Mouse (Mus musculus) limb, embryonic 13.5 days (tissue): ENCODE measurements around the gene Ubap1l. TPM values are rescaled to one million over a fixed set of nuclear protein-coding genes. Genes with fewer than 3 reads are reported as not detected.
A peak's percentile ranks its signal among the peaks of the same experiment; 100 is the strongest.

ENCODE experiments used
- ATAC-seq: fragments of 200-750 bp; cut with Nextera tagmentation; 2 replicates; pipeline ENCODE4 v1.8.0; 2017; ENCODE audit warnings: low read depth, moderate number of reproducible peaks, moderate TSS enrichment; ENCODE audit not compliant: low FRiP score
- H3K27ac ChIP-seq: fragments of 300-500 bp; sonication (generic); 2 replicates; pipeline ENCODE4 v1.5.1; 2015; ENCODE audit warnings: inconsistent platforms, mild to moderate bottlenecking, moderate library complexity
- H3K27me3 ChIP-seq: fragments of 300-500 bp; sonication (generic); 2 replicates; pipeline ENCODE4 v1.6.1; 2015; ENCODE audit warnings: mild to moderate bottlenecking, inconsistent platforms
- H3K36me3 ChIP-seq: fragments of 300-500 bp; sonication (generic); 2 replicates; pipeline ENCODE4 v1.6.1; 2015; ENCODE audit warnings: inconsistent platforms, mild to moderate bottlenecking, moderate library complexity
- H3K4me1 ChIP-seq: fragments of 300-500 bp; sonication (generic); 2 replicates; pipeline ENCODE4 v1.6.1; 2015; ENCODE audit warnings: inconsistent platforms
- H3K4me2 ChIP-seq: fragments of 300-500 bp; sonication (generic); replicated peaks from 2 replicates; pipeline ENCODE4 v1.6.1; 2015; ENCODE audit warnings: inconsistent platforms, mild to moderate bottlenecking, moderate library complexity
- H3K4me3 ChIP-seq: fragments of 300-500 bp; sonication (generic); 2 replicates; pipeline ENCODE4 v1.5.1; 2015; ENCODE audit warnings: moderate library complexity, mild to moderate bottlenecking, inconsistent platforms
- H3K9ac ChIP-seq: fragments of 300-500 bp; sonication (generic); 2 replicates; pipeline ENCODE4 v1.6.1; 2015; ENCODE audit warnings: mild to moderate bottlenecking, inconsistent platforms
- H3K9me3 ChIP-seq: fragments of 300-500 bp; sonication (generic); 2 replicates; pipeline ENCODE4 v1.6.1; 2016; ENCODE audit warnings: inconsistent platforms
- WGBS: fragments of 180-500 bp; shearing (Covaris S2); methylation state at CpG from one replicate; pipeline ENCODE4 v1.1.7; 2015; 5-methylcytosine and 5-hydroxymethylcytosine counted together
- polyA plus RNA-seq: library from polyadenylated mRNA; unstranded; fragments of >200 nt; fragmentation: Nextera tagmentation; extraction: Ambion mirVana; gene quantifications from 2 replicates; pipeline ENCODE4 v1.2.1, GENCODE M21; 2015

The Ubap1l gene
- polyA plus RNA-seq, 1 experiment from 2014 or later = 0.42 TPM

DNA sequence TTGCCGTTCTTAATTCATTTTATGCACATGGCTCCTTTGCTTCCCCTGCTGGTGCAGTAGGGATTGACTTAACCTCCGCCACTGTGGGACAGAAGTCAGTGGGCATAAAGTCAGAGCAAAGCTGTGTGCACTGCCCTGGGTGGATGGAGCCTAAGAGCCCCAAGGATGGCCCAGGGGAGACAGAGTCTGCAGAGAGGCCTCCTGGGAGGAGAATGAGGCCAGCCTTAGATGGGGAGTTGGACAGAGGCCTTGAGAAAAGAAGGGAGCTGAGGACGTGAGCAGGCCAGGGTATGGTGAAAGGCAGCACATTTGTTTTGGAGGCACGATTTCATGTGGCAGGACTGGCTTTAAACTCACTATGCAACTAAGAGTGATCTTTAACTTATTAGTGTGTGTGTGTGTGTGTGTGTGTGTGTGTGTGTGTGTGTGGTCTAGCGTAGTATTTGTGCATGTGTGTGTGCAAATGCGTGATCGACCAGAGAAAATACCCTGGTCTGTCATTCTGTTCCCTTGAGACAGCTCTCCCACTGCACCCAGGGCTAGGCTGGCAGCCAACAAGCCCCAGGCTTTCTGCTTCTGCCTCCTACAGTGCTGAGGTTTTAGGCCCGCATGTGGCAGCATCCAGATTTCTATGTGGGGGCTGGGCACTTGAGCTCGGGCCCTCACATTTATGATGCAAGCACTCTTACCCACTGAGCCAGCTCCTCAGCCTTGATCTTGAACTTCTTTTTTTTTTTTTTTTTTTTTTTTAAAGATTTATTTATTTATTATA lies 14.5 kb downstream of the Ubap1l start:
- Histone ChIP-seq H3K4me2 (no peak overlapping the region), H3K27me3 (no peaks in the 10 kb centered on the region), H3K4me3 (no peak overlapping the region), H3K27ac (no peak overlapping the region), H3K4me1 (no peaks in the 10 kb centered on the region), H3K9me3 (no peaks in the 10 kb centered on the region), H3K9ac (peak overlapping the region; percentile 31; the same call in 1 of the 2 replicates), H3K36me3 (peaks cover 24% of the 10 kb centered on the region)
- ATAC-seq = no peak
- WGBS = 72% methylated on average over 8 of the region's 9 CpGs

- 74% methylated on average over 4 of the region's 4 CpGs for WGBS
- Histone ChIP-seq H3K4me1 (no peaks in the 10 kb centered on the region), H3K9me3 (no peaks in the 10 kb centered on the region), H3K27ac (no peak overlapping the region), H3K4me2 (no peak overlapping the region), H3K9ac (no peak overlapping the region), H3K36me3 (peaks cover 12% of the 10 kb centered on the region; the same call in 1 of the 2 replicates), H3K27me3 (no peaks in the 10 kb centered on the region), H3K4me3 (no peak overlapping the region)
- ATAC-seq = no peak
These were observed 20.3 kb downstream of the Ubap1l start for GRCm38 (mm10) chr9:65381017-65381590.

DNA sequence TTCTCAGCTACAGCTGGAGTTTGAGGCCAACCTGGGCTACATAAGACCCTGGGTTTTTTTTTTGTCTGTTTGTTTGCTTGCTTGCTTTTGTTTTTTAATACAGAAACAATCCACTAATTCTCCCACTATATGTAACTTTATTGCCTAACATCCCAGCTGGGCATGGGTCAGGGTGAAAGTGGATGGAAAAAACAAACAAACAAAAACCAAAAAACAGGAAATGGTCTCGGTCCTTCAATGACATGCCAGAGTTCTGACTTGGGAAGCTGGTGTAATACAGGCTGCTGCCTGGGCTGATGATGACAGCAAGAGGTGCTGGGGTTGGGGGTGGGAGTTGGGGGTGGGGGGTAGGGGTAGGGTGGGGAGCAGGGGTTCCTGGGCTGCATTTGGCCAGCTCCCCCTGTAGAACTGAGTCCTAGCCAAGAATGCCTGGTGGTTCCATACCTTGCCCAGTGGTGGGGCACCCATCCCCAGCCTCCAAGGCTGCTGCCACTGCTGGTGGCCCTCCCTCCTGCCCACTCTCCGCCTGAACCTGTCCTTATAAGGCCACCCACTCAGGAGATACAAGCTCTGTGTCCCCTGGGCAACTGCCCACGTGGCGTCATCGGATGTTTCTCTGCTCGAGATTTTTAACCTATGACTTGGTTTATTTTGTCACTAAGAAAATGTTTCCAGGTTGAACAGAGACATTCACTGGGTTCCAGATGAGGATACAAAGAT lies 21.4 kb downstream of the Ubap1l start:
- ATAC-seq = no peak
- Histone ChIP-seq H3K36me3 (peaks cover 8% of the 10 kb centered on the region; the same call in 1 of the 2 replicates), H3K4me1 (no peaks in the 10 kb centered on the region), H3K27ac (no peak overlapping the region), H3K4me3 (no peak overlapping the region), H3K9ac (no peak overlapping the region), H3K9me3 (no peaks in the 10 kb centered on the region), H3K4me2 (no peak overlapping the region), H3K27me3 (no peaks in the 10 kb centered on the region)
- 72% methylated on average over 6 of the region's 6 CpGs for WGBS

GRCm38 (mm10) chr9:65382751-65383097 lies 21.9 kb downstream of the Ubap1l start:
- Histone ChIP-seq H3K4me3 (no peak overlapping the region), H3K27ac (no peak overlapping the region), H3K4me1 (no peaks in the 10 kb centered on the region), H3K9ac (no peak overlapping the region), H3K9me3 (no peaks in the 10 kb centered on the region), H3K36me3 (peaks cover 3% of the 10 kb centered on the region; the same call in 1 of the 2 replicates), H3K4me2 (no peak overlapping the region), H3K27me3 (no peaks in the 10 kb centered on the region)
- WGBS = 58% methylated on average over 3 of the region's 3 CpGs
- no peak for ATAC-seq

DNA sequence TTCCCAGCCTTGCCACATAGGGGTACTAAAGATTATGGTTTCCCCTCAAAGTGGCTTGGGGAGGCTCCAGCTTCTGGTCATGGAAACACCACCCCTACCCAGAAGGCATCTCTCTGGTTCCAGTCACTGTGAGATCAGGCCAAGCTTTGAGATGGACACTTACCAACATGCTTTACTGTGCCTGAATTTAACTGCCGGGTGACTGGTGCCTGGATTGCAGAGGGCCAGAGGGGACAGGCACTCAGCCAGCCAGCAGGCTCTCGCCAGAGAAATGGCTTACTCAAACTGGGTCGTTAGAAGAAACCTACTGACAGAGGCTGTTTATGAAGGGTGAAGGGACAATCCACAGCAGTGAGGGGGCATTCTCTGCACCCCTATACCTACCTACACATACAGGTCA lies 23.4 kb downstream of the Ubap1l start:
- Histone ChIP-seq H3K4me1 (no peaks in the 10 kb centered on the region), H3K9me3 (no peaks in the 10 kb centered on the region), H3K27ac (no peak overlapping the region), H3K9ac (no peak overlapping the region), H3K4me2 (no peak overlapping the region), H3K27me3 (peaks cover 12% of the 10 kb centered on the region), H3K4me3 (no peak overlapping the region), H3K36me3 (no peaks in the 10 kb centered on the region)
- WGBS = 19% methylated on average over 3 of the region's 3 CpGs
- ATAC-seq = no peak

DNA sequence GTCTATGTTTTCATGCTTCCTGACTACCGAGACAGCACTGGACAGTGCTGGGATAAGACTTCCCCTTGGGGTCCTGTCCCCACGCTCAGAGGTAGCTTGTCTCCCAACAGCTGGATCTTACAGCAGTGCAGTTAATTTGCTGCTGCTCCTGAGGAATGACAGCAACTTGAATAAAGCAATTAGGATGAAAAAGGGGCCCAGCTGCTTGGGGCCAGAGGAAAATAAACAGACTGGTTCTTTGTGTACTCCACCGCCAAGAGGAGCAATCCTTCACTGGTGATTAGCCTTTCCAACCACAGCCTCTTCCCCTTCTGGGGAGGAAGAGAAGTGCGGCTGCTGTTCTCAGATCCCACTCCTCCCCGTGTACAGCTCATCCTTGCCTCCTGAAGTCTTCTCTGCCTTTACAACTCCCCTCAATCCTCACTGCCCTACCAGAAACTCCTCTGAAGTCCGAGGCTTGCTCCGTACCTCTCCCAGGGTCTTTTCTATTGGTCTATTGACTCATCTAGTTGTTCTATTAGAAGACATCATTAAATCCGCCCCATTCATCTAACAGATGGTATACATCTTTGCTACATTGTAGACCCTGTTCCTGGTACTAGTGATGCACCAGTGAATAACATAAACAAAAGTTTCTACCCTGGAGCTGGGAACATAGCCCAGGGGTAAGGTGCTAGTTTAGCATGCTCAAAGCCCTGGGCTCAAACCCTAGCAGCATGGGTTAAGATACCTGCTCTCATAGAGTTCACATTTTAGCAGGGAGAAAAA lies 25.7 kb downstream of the Ubap1l start:
- Histone ChIP-seq H3K4me3 (no peak overlapping the region), H3K36me3 (no peaks in the 10 kb centered on the region), H3K4me1 (peaks cover 8% of the 10 kb centered on the region), H3K9ac (no peak overlapping the region), H3K27me3 (peaks cover 35% of the 10 kb centered on the region), H3K4me2 (no peak overlapping the region), H3K9me3 (no peaks in the 10 kb centered on the region), H3K27ac (no peak overlapping the region)
- no peak for ATAC-seq
- WGBS = 14% methylated on average over 8 of the region's 8 CpGs

- H3K4me1 ChIP-seq = peaks cover 10% of the 10 kb centered on the region
- 18% methylated on average over 84 of the region's 96 CpGs for WGBS
- H3K4me3 ChIP-seq = peak overlapping the region; percentile 52
- no peaks in the 10 kb centered on the region for H3K9me3 ChIP-seq
- H3K27me3 ChIP-seq = peaks cover 55% of the 10 kb centered on the region
- ATAC-seq = peak; percentile 60; the same call in 1 of the 2 replicates
- peak overlapping the region; percentile 66 for H3K9ac ChIP-seq
- H3K36me3 ChIP-seq = no peaks in the 10 kb centered on the region
- H3K27ac ChIP-seq = no peak overlapping the region
- H3K4me2 ChIP-seq = peak overlapping the region; percentile 70
These were observed 30.1 kb downstream of the Ubap1l start for GRCm38 (mm10) chr9:65390752-65391612.

DNA sequence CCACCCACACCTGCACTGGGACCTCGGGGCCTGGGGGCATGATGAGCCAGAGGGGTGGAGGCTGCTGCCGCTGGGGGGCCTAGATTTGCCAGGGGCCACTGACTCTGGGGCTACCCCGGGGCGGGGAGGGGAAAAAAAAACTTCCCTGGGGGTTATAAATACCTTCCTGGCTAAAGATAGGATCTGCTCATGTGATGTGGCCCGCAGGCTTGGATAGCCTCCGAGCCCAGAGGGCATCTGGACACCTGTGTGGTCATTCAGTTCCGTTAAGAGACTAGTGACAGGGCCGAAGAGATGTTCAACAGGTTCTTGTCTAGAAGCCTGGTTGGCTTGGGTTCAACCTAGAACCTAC lies 30.7 kb downstream of the Ubap1l start, which contains the start of gene Kbtbd13:
Gene Kbtbd13, minus strand, starts transcription at position 40 of the 352 bp plus-strand sequence.
- no peaks in the 10 kb centered on the region for H3K9me3 ChIP-seq
- peaks cover 10% of the 10 kb centered on the region for H3K4me1 ChIP-seq
- H3K36me3 ChIP-seq = no peaks in the 10 kb centered on the region
- H3K4me3 ChIP-seq = peak within 1 kb of the TSS; percentile 52
- peak within 1 kb of the TSS; percentile 66 for H3K9ac ChIP-seq
- H3K4me2 ChIP-seq = peak within 1 kb of the TSS; percentile 70
- WGBS = 28% methylated on average over 8 of the region's 8 CpGs
- H3K27me3 ChIP-seq = peaks cover 55% of the 10 kb centered on the region
- no peak for ATAC-seq
- no peak within 1 kb of the TSS for H3K27ac ChIP-seq

GRCm38 (mm10) chr9:65392638-65393364 lies 32.0 kb downstream of the Ubap1l start:
- H3K4me2 ChIP-seq = no peak overlapping the region
- no peaks in the 10 kb centered on the region for H3K36me3 ChIP-seq
- H3K4me1 ChIP-seq = peaks cover 10% of the 10 kb centered on the region
- H3K27ac ChIP-seq = no peak overlapping the region
- 31% methylated on average over 6 of the region's 6 CpGs for WGBS
- H3K9me3 ChIP-seq = no peaks in the 10 kb centered on the region
- ATAC-seq = no peak
- H3K4me3 ChIP-seq = no peak overlapping the region
- H3K9ac ChIP-seq = no peak overlapping the region
- peaks cover 55% of the 10 kb centered on the region for H3K27me3 ChIP-seq

DNA sequence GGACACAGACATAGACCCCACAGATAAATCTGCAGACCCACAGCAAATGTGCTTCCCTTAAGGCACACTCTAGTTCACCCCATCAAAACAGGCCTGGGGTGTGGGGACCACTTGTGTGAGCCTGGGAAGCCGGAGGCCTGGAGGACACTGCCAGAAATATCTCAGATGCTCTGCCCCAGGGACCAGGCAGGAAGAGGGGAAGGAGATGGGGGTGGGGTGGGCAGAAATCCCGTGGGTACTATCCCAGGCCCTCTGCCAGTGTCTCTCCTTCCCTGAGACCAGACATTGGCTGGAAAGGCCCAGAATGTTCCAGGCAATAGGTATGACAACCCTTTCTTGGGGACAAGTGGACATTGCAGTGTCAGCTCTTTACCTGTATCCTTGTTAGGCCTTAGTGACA lies 32.8 kb downstream of the Ubap1l start:
- H3K36me3 ChIP-seq = no peaks in the 10 kb centered on the region
- no peak for ATAC-seq
- H3K9me3 ChIP-seq = no peaks in the 10 kb centered on the region
- no peak overlapping the region for H3K4me3 ChIP-seq
- peaks cover 50% of the 10 kb centered on the region for H3K27me3 ChIP-seq
- no peak overlapping the region for H3K27ac ChIP-seq
- H3K9ac ChIP-seq = no peak overlapping the region
- H3K4me2 ChIP-seq = no peak overlapping the region
- 57% methylated on average over 2 of the region's 2 CpGs for WGBS
- peaks cover 15% of the 10 kb centered on the region for H3K4me1 ChIP-seq

DNA sequence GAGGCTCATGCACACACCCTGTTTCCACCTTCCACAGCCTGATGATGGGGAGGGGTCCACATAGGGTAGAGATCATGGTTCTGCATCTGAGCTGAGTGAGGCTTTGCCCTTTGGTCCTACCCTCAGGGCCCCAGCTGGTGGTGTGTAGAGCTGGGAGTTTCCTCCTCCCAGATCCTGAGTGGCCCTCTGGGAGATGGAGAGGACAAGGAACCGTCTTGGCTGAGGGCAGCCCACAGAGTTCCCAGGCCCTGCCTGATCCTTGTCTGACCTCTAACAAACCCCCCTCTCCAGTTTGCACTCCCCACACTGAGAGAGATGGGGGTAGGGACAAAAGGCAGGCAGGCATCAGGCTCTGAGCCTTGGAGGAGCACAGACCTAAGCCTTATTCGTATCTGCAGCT lies 33.5 kb downstream of the Ubap1l start:
- peaks cover 22% of the 10 kb centered on the region for H3K4me1 ChIP-seq
- no peaks in the 10 kb centered on the region for H3K9me3 ChIP-seq
- H3K27ac ChIP-seq = no peak overlapping the region
- no peak for ATAC-seq
- H3K4me2 ChIP-seq = no peak overlapping the region
- H3K9ac ChIP-seq = no peak overlapping the region
- H3K27me3 ChIP-seq = peaks cover 42% of the 10 kb centered on the region
- no peaks in the 10 kb centered on the region for H3K36me3 ChIP-seq
- WGBS = 54% methylated on average over 2 of the region's 2 CpGs
- H3K4me3 ChIP-seq = no peak overlapping the region
